Mouse (Mus musculus) liver, postnatal 0 days (tissue): ENCODE measurements around the gene Wwox. TPM values are rescaled to one million over a fixed set of nuclear protein-coding genes. Genes with fewer than 3 reads are reported as not detected.

Source experiments
- ATAC-seq: fragments of 200-750 bp; cut with Nextera tagmentation; 2 replicates; pipeline ENCODE4 v1.8.0; 2017; ENCODE audit warnings: mild to moderate bottlenecking, moderate library complexity
- DNase-seq: peaks from one replicate; pipeline ENCODE4 v3.0.0-alpha.2; 2016
- H3K27ac ChIP-seq: fragments of 300-500 bp; sonication (generic); 2 replicates; pipeline ENCODE4 v1.5.1; 2014; ENCODE audit warnings: antibody characterized with exemption, moderate library complexity, mild to moderate bottlenecking, low read depth
- H3K27me3 ChIP-seq: fragments of 300-500 bp; sonication (generic); 2 replicates; pipeline ENCODE4 v1.6.1; 2014; ENCODE audit warnings: low read length, control low read depth, mixed read lengths; ENCODE audit not compliant: insufficient read depth
- H3K36me3 ChIP-seq: fragments of 300-500 bp; sonication (generic); replicated peaks from 2 replicates; pipeline ENCODE4 v1.6.1; 2014; ENCODE audit warnings: mild to moderate bottlenecking, control low read depth, low read length, moderate library complexity, mixed read lengths; ENCODE audit not compliant: insufficient read depth
- H3K4me1 ChIP-seq: fragments of 300-500 bp; sonication (generic); 2 replicates; pipeline ENCODE4 v1.6.1; 2014; ENCODE audit warnings: antibody characterized with exemption, mild to moderate bottlenecking, control low read depth; ENCODE audit not compliant: insufficient read depth
- H3K4me2 ChIP-seq: fragments of 300-500 bp; sonication (generic); 2 replicates; pipeline ENCODE4 v1.6.1; 2014; ENCODE audit warnings: low read depth, mild to moderate bottlenecking, low read length, moderate library complexity, mixed read lengths
- H3K4me3 ChIP-seq: fragments of 300-500 bp; sonication (generic); 2 replicates; pipeline ENCODE4 v1.5.1; 2014; ENCODE audit warnings: low read depth, low read length
- H3K9ac ChIP-seq: fragments of 300-500 bp; sonication (generic); replicated peaks from 2 replicates; pipeline ENCODE4 v1.6.1; 2014; ENCODE audit warnings: mild to moderate bottlenecking, moderate library complexity
- H3K9me3 ChIP-seq: fragments of 300-500 bp; sonication (generic); 2 replicates; pipeline ENCODE4 v1.6.1; 2016; ENCODE audit warnings: mild to moderate bottlenecking, control low read depth, low read length, mixed read lengths
- CTCF ChIP-seq: sonication (generic); IDR thresholded peaks from 2 replicates; pipeline ENCODE4 v1.5.1; 2016; ENCODE audit warnings: antibody characterized with exemption, low read depth
- EP300 ChIP-seq: IDR thresholded peaks from 2 replicates; pipeline ENCODE4 v1.6.1; 2016; ENCODE audit warnings: antibody characterized with exemption, low read depth, mild to moderate bottlenecking
- WGBS: fragments of 180-500 bp; shearing (Covaris S2); extraction: QIAGEN DNeasy Blood & Tissue Kit; methylation state at CpG from one replicate; pipeline ENCODE4 v1.1.7; 2014; ENCODE audit not compliant: insufficient replicate concordance; 5-methylcytosine and 5-hydroxymethylcytosine counted together
- polyA plus RNA-seq: library from polyadenylated mRNA; unstranded; fragments of >200 nt; fragmentation: Nextera tagmentation; extraction: Ambion mirVana; gene quantifications from 2 replicates; pipeline ENCODE4 v1.2.1, GENCODE M21; 2015

The Wwox gene
- polyA plus RNA-seq, 1 experiment from 2014 or later: 3.9 TPM

- no peaks in the 10 kb centered on the region for H3K4me1 ChIP-seq
- no peaks in the 10 kb centered on the region for H3K36me3 ChIP-seq
- H3K9me3 ChIP-seq: no peaks in the 10 kb centered on the region
- WGBS: 87% methylated on average over 6 of the region's 6 CpGs
- no peak overlapping the region for H3K27ac ChIP-seq
- no peak for ATAC-seq
- H3K9ac ChIP-seq: no peak overlapping the region
- DNase-seq: no peak
- no peak overlapping the region for H3K4me2 ChIP-seq
- no peak overlapping the region for H3K4me3 ChIP-seq
- H3K27me3 ChIP-seq: no peaks in the 10 kb centered on the region
- no peak for TF ChIP-seq EP300
- TF ChIP-seq CTCF: no peak
Measured at GRCm38 (mm10) chr8:114670801-114671200, 231.3 kb downstream of the Wwox start.

GRCm38 (mm10) chr8:114671237-114671674 is 231.8 kb downstream of the Wwox start:
- Histone ChIP-seq H3K4me1 (no peaks in the 10 kb centered on the region), H3K36me3 (no peaks in the 10 kb centered on the region), H3K9me3 (no peaks in the 10 kb centered on the region), H3K4me2 (no peak overlapping the region), H3K9ac (no peak overlapping the region), H3K27ac (no peak overlapping the region), H3K4me3 (no peak overlapping the region), H3K27me3 (no peaks in the 10 kb centered on the region)
- WGBS: 76% methylated on average over 9 of the region's 9 CpGs
- no peak for TF ChIP-seq EP300
- TF ChIP-seq CTCF: no peak
- no peak for ATAC-seq
- no peak for DNase-seq

DNA sequence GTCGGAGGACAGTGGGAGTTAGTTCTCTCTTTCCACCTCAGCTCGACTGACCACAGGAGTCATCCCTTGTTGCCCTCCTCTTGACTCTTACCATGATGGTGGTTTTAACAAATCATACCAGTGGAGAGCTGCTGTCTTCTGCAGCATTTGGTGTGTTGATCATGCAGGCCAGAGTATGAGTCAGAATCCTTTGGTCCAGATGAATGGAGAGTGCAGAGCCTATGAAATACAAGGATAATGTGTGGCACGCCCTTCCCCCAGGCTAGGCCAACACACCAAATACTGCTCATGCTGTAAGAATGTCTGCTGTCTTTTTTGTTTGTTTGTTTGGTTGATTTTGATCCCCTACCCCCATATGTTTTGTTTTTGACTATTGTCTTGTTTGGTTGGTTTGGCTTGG is 234.0 kb downstream of the Wwox start:
- TF ChIP-seq CTCF (no peak), EP300 (no peak)
- 87% methylated on average over 3 of the region's 3 CpGs for WGBS

DNA sequence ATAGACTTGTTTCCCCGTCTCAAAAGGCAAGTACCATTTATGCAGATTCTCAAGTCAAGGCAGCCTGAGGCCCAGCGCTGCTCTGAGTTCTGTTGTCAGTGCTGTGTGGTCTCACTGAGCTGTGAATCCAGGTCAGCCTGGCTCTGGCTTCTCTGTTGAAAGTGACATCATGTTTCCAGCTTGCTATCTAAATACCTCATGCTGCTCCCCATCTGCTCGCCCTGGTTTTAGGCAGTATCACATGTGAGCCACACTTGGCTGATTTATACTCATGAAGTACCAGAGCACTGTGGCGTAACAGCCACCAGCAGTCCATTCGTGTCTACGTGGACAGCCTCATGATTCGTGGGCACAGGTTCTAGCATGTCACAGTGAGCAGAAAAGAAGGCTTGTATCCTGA is 235.7 kb downstream of the Wwox start:
- H3K27ac ChIP-seq: no peak overlapping the region
- H3K9ac ChIP-seq: no peak overlapping the region
- H3K27me3 ChIP-seq: no peaks in the 10 kb centered on the region
- H3K4me3 ChIP-seq: no peak overlapping the region
- H3K36me3 ChIP-seq: no peaks in the 10 kb centered on the region
- H3K4me2 ChIP-seq: no peak overlapping the region
- ATAC-seq: no peak
- no peak for TF ChIP-seq CTCF
- no peak for TF ChIP-seq EP300
- DNase-seq: no peak
- no peaks in the 10 kb centered on the region for H3K4me1 ChIP-seq
- 79% methylated on average over 7 of the region's 7 CpGs for WGBS
- H3K9me3 ChIP-seq: no peaks in the 10 kb centered on the region

More for the DNA sequence above, 234.0 kb downstream of the Wwox start:
- Histone ChIP-seq H3K36me3 (no peaks in the 10 kb centered on the region), H3K4me3 (no peak overlapping the region), H3K4me1 (no peaks in the 10 kb centered on the region), H3K4me2 (no peak overlapping the region), H3K9me3 (no peaks in the 10 kb centered on the region), H3K9ac (no peak overlapping the region), H3K27me3 (no peaks in the 10 kb centered on the region), H3K27ac (no peak overlapping the region)
- no peak for DNase-seq
- ATAC-seq: no peak

- Histone ChIP-seq H3K9me3 (no peaks in the 10 kb centered on the region), H3K4me3 (no peak overlapping the region), H3K4me1 (no peaks in the 10 kb centered on the region), H3K27me3 (no peaks in the 10 kb centered on the region), H3K36me3 (no peaks in the 10 kb centered on the region), H3K4me2 (no peak overlapping the region), H3K9ac (no peak overlapping the region), H3K27ac (no peak overlapping the region)
- DNase-seq (no peak), ATAC-seq (no peak)
- WGBS: 78% methylated on average over 2 of the region's 2 CpGs
- no peak for TF ChIP-seq CTCF
- no peak for TF ChIP-seq EP300
Measured at GRCm38 (mm10) chr8:114676918-114677317, 237.5 kb downstream of the Wwox start.

GRCm38 (mm10) chr8:114677551-114678127 is 238.2 kb downstream of the Wwox start:
- DNase-seq: no peak

More at GRCm38 (mm10) chr8:114677551-114678127, 238.2 kb downstream of the Wwox start:
- Histone ChIP-seq H3K27ac (no peak overlapping the region), H3K9me3 (no peaks in the 10 kb centered on the region), H3K4me2 (no peak overlapping the region), H3K9ac (no peak overlapping the region), H3K4me1 (no peaks in the 10 kb centered on the region), H3K27me3 (no peaks in the 10 kb centered on the region), H3K4me3 (no peak overlapping the region), H3K36me3 (no peaks in the 10 kb centered on the region)
- no peak for ATAC-seq
- WGBS: 62% methylated on average over 6 of the region's 6 CpGs
- TF ChIP-seq EP300: no peak
- TF ChIP-seq CTCF: no peak
